Mouse (Mus musculus) intestine, embryonic 14.5 days (tissue): Measurements from ENCODE around the gene Ptpa. TPM values are rescaled to one million over a fixed set of nuclear protein-coding genes. Genes with fewer than 3 reads are reported as not detected.

Experiments
- ATAC-seq: fragments of 200-750 bp; cut with Nextera tagmentation; replicated peaks from 2 replicates; pipeline ENCODE4 v1.8.0; 2017; ENCODE audit warnings: low read depth, moderate number of reproducible peaks, moderate TSS enrichment, moderate library complexity; ENCODE audit not compliant: low FRiP score, low TSS enrichment
- DNase-seq: peaks from one replicate; pipeline ENCODE4 v3.0.0-alpha.2; 2018; ENCODE audit warnings: low spot score
- H3K27ac ChIP-seq: fragments of 300-500 bp; sonication (generic); 2 replicates; pipeline ENCODE4 v1.5.1; 2014; ENCODE audit warnings: low read depth, mild to moderate bottlenecking, control low read depth
- H3K27me3 ChIP-seq: fragments of 300-500 bp; sonication (generic); replicated peaks from 2 replicates; pipeline ENCODE4 v1.6.1; 2014; ENCODE audit warnings: low read length, control low read depth; ENCODE audit not compliant: control insufficient read depth, insufficient read depth
- H3K36me3 ChIP-seq: fragments of 300-500 bp; sonication (generic); 2 replicates; pipeline ENCODE4 v1.6.1; 2014; ENCODE audit warnings: low read length, control low read depth; ENCODE audit not compliant: control insufficient read depth, insufficient read depth
- H3K4me1 ChIP-seq: fragments of 300-500 bp; sonication (generic); replicated peaks from 2 replicates; pipeline ENCODE4 v1.6.1; 2014; ENCODE audit warnings: low read length, control low read depth, mixed read lengths; ENCODE audit not compliant: control insufficient read depth, insufficient read depth
- H3K4me2 ChIP-seq: fragments of 300-500 bp; sonication (generic); 2 replicates; pipeline ENCODE4 v1.6.1; 2014; ENCODE audit warnings: low read length
- H3K4me3 ChIP-seq: fragments of 300-500 bp; sonication (generic); 2 replicates; pipeline ENCODE4 v1.5.1; 2014; ENCODE audit warnings: low read depth, low read length, control low read depth, mixed read lengths
- H3K9ac ChIP-seq: fragments of 300-500 bp; sonication (generic); 2 replicates; pipeline ENCODE4 v1.6.1; 2014; ENCODE audit warnings: mild to moderate bottlenecking, low read length
- H3K9me3 ChIP-seq: fragments of 300-500 bp; sonication (generic); 2 replicates; pipeline ENCODE4 v1.6.1; 2016; ENCODE audit warnings: low read length, control low read depth; ENCODE audit not compliant: control insufficient read depth
- WGBS: fragments of 180-500 bp; shearing (Covaris S2); extraction: QIAGEN DNeasy Blood & Tissue Kit; methylation state at CpG from one replicate; pipeline ENCODE4 v1.1.7; 2014; 5-methylcytosine and 5-hydroxymethylcytosine counted together
- polyA plus RNA-seq: library from polyadenylated mRNA; unstranded; fragments of >200 nt; fragmentation: Nextera tagmentation; extraction: Ambion mirVana; gene quantifications from 2 replicates; pipeline ENCODE4 v1.2.1, GENCODE M21; 2014

The Ptpa gene
- polyA plus RNA-seq, 1 experiment from 2014 or later = 76.6 TPM

DNA sequence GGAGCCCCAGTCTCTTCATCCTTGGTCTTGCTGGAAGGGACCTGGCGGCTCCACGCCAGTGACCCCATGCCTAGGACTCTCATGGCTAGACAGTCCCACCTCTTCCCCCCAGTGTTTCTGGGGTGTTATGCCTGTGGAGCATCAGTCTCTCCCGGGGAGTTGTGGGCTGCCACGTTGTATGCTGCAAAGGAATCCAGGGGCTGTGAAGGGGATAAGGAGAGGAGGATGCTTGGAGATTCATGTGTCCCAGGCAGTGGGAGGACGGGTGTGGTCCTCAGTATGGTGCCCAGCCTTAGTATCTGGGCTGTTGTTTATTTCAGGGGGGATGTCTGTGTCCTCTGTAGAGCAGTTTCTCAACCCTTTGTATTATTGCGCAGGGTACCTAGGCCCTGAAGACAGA lies 53.2 kb downstream of the Ptpa start:
- no peak for DNase-seq
- no peak overlapping the region for H3K4me3 ChIP-seq
- H3K9me3 ChIP-seq = no peaks in the 10 kb centered on the region
- no peaks in the 10 kb centered on the region for H3K27me3 ChIP-seq
- H3K4me1 ChIP-seq = peaks cover 24% of the 10 kb centered on the region
- no peak for ATAC-seq
- no peak overlapping the region for H3K27ac ChIP-seq
- H3K4me2 ChIP-seq = peak overlapping the region; percentile 99
- H3K36me3 ChIP-seq = no peaks in the 10 kb centered on the region
- H3K9ac ChIP-seq = peak overlapping the region; percentile 10; the same call in 1 of the 2 replicates
- 53% methylated on average over 6 of the region's 6 CpGs for WGBS

DNA sequence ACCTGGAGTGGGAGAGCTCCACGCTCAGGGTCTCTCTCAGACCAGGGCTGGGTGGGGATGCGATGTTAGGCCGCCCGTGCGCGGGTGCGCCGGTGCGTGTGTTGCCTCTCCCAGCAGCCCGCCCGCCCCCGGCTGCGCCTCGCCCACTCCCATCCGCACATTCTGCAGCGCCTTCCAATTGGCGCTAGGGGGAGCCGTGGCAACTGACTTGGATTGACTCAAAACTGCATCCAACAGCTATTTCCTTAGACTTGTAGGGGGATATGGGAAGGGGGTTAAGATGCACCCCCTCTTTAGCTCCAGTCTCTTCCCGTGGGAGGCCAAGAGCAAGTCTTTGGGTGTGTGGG lies 53.9 kb downstream of the Ptpa start:
- WGBS = 0% methylated on average over 19 of the region's 19 CpGs
- Histone ChIP-seq H3K9me3 (no peaks in the 10 kb centered on the region), H3K4me2 (peak overlapping the region; percentile 99), H3K27me3 (no peaks in the 10 kb centered on the region), H3K9ac (peak overlapping the region; percentile 71), H3K36me3 (no peaks in the 10 kb centered on the region), H3K4me3 (peak overlapping the region; percentile 54), H3K4me1 (peaks cover 22% of the 10 kb centered on the region), H3K27ac (peak overlapping the region; percentile 96)
- DNase-seq = peak; percentile 95
- 0 out of 2 replicates have a peak, but pooled peaks have one; percentile 24 for ATAC-seq

- WGBS = under 1% methylated on average over 46 of the region's 46 CpGs
Observed at GRCm38 (mm10) chr2:30470143-30470946, 54.5 kb downstream of the Ptpa start.

DNA sequence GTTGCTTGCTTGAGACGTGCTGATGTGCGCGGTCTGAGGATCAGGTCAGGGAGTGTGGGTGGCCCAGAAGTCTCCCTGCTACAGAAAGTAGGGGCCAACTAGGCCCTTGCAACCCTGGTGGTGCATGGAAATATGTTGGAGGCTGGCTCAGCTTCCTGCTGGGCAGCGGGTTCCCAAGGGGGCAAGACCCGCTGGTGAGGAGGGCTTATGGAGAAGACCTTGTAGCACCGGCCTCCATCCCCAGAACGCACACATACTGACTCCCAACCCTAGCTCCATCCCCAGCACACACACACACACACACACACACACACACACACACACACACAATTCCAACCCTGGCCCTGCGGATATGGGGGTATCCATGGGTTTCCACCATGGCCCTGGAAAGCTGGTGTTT lies 55.2 kb downstream of the Ptpa start:
- Histone ChIP-seq H3K9ac (peak overlapping the region; percentile 6; the same call in 1 of the 2 replicates), H3K4me1 (peaks cover 22% of the 10 kb centered on the region), H3K4me2 (peak overlapping the region; percentile 99), H3K36me3 (no peaks in the 10 kb centered on the region), H3K27ac (peak overlapping the region; percentile 96), H3K4me3 (peak overlapping the region; percentile 89), H3K9me3 (no peaks in the 10 kb centered on the region), H3K27me3 (no peaks in the 10 kb centered on the region)
- DNase-seq = no peak
- ATAC-seq = no peak
- 13% methylated on average over 8 of the region's 8 CpGs for WGBS

More at GRCm38 (mm10) chr2:30470143-30470946, 54.5 kb downstream of the Ptpa start:
- DNase-seq (peak; percentile 81), ATAC-seq (no peak)
- peak overlapping the region; percentile 54 for H3K4me3 ChIP-seq
- H3K9me3 ChIP-seq = no peaks in the 10 kb centered on the region
- peak overlapping the region; percentile 99 for H3K4me2 ChIP-seq
- peak overlapping the region; percentile 71 for H3K9ac ChIP-seq
- H3K27ac ChIP-seq = peak overlapping the region; percentile 96
- no peaks in the 10 kb centered on the region for H3K36me3 ChIP-seq
- H3K27me3 ChIP-seq = no peaks in the 10 kb centered on the region
- H3K4me1 ChIP-seq = peaks cover 22% of the 10 kb centered on the region

- Histone ChIP-seq H3K4me2 (peak overlapping the region; percentile 99), H3K36me3 (no peaks in the 10 kb centered on the region), H3K4me1 (peaks cover 22% of the 10 kb centered on the region), H3K27me3 (no peaks in the 10 kb centered on the region), H3K9me3 (no peaks in the 10 kb centered on the region), H3K4me3 (peak overlapping the region; percentile 89), H3K27ac (peak overlapping the region; percentile 96), H3K9ac (peak overlapping the region; percentile 99)
- under 1% methylated on average over 44 of the region's 51 CpGs for WGBS
- ATAC-seq (peak; percentile 48), DNase-seq (peak; percentile 92)
Observed at GRCm38 (mm10) chr2:30471795-30472720, 56.2 kb downstream of the Ptpa start.

- Histone ChIP-seq H3K4me3 (peak overlapping the region; percentile 89), H3K36me3 (no peaks in the 10 kb centered on the region), H3K27me3 (no peaks in the 10 kb centered on the region), H3K4me2 (peak overlapping the region; percentile 99), H3K9me3 (no peaks in the 10 kb centered on the region), H3K4me1 (peaks cover 22% of the 10 kb centered on the region), H3K9ac (peak overlapping the region; percentile 99), H3K27ac (peak overlapping the region; percentile 96)
- ATAC-seq = no peak
- DNase-seq = peak; percentile 80
- under 1% methylated on average over 60 of the region's 60 CpGs for WGBS
Observed at GRCm38 (mm10) chr2:30472731-30473351, 57.0 kb downstream of the Ptpa start.

- Histone ChIP-seq H3K4me3 (peak overlapping the region; percentile 89), H3K27ac (peak overlapping the region; percentile 96), H3K27me3 (no peaks in the 10 kb centered on the region), H3K4me1 (peaks cover 20% of the 10 kb centered on the region), H3K4me2 (peak overlapping the region; percentile 99), H3K9ac (peak overlapping the region; percentile 99), H3K9me3 (no peaks in the 10 kb centered on the region), H3K36me3 (no peaks in the 10 kb centered on the region)
- WGBS = 0% methylated on average over 55 of the region's 80 CpGs
- ATAC-seq (peak; percentile 23), DNase-seq (no peak)
Observed at GRCm38 (mm10) chr2:30473431-30474031, 57.7 kb downstream of the Ptpa start.

GRCm38 (mm10) chr2:30474039-30474438 lies 58.2 kb downstream of the Ptpa start, which contains the start of gene Ier5l:
TSS of gene Ier5l (minus strand) at chr2:30474219.
- Histone ChIP-seq H3K4me3 (peak within 1 kb of the TSS; percentile 89), H3K4me1 (peaks cover 18% of the 10 kb centered on the region), H3K27ac (peak within 1 kb of the TSS; percentile 96), H3K9ac (peak within 1 kb of the TSS; percentile 99), H3K36me3 (no peaks in the 10 kb centered on the region), H3K4me2 (peak within 1 kb of the TSS; percentile 99), H3K9me3 (no peaks in the 10 kb centered on the region), H3K27me3 (no peaks in the 10 kb centered on the region)
- 0% methylated on average over 35 of the region's 37 CpGs for WGBS
- DNase-seq (peak; percentile 98), ATAC-seq (peak; percentile 90)
